Mouse (Mus musculus): Measurements from ENCODE around the gene Rpl4. TPM values are rescaled to one million over a fixed set of nuclear protein-coding genes. Genes with fewer than 3 reads are reported as not detected.
"Not testable (repeated sequence)": the region's sequence is repeated elsewhere in the genome, so short reads cannot be mapped to it uniquely, and the experiment has no call there.

The Rpl4 gene
- polyA plus RNA-seq (2014; fragmentation: Nextera tagmentation; extraction: Ambion mirVana): 628 and 681 TPM in 2 replicates

DNA sequence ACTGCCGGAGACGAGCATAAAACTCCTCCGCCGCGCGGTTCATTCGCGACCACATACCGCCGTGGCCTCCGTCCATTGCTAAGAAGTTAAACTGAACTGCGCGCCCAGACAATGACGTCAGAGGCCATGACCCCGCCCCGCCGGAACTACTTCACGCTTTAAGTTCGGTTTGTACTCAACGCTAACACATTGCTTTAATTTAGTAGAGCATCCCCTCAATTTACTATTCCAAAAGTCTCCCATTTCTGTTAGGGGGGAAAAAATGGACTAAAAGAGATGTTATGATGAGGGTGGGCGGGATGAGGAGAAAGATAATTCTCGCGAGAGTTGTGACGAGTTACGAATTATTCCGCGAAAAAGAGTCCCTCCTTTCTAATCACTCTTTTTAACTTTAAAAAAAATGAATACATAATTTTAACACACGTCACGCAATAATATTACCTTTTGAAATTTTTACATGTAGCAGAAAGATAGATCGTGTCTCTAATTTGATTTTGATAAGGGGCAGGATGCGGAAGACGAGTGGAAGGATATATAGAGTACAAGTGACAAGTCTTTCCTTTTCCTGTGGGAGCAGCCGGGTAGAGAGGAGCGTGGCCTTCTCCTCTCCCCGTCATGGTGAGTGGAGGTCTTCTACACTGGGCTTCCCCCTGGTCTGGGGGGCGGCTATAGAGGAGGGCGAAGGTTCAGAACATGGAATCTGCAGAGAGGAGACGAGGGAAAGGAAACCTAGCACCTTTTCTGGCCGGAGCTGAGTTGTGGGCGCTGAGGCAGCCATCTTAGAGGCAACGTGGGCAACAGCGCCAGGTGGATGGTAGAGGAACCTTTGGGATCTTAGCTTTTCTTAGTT is at the start of gene Rpl4, which contains the start of gene Zwilch:
TSS of gene Rpl4 (plus strand) at position 560 of the 850 bp plus-strand sequence.
TSS of gene Zwilch (minus strand) at position 289 of the 850 bp plus-strand sequence.
- peak within 1 kb of the TSS; percentile 94 for H3K4me2 ChIP-seq (ENCODE audit: low read depth, low read length)
- H3K36me3 ChIP-seq (ENCODE audit: control insufficient read depth, insufficient read depth, low read length): peaks cover 31% of the 10 kb centered on the region
- peak; percentile 87 for ATAC-seq (ENCODE audit: low read depth)
- peak within 1 kb of the TSS; percentile 80 for H3K27ac ChIP-seq (ENCODE audit: low read depth, low read length)
- H3K9me3 ChIP-seq (ENCODE audit: control insufficient read depth, low read length): no peaks in the 10 kb centered on the region
- under 1% methylated on average over 42 of the region's 42 CpGs for WGBS
- no peaks in the 10 kb centered on the region for H3K27me3 ChIP-seq (ENCODE audit: control insufficient read depth, insufficient read depth, low read length)
- peak within 1 kb of the TSS; percentile 59 for H3K9ac ChIP-seq (replicated peaks; ENCODE audit: low read depth, low read length)
- peak within 1 kb of the TSS; percentile 73 for H3K4me3 ChIP-seq (ENCODE audit: low read depth, low read length)
- peaks cover 14% of the 10 kb centered on the region for H3K4me1 ChIP-seq (ENCODE audit: control insufficient read depth, insufficient read depth, low read length)

DNA sequence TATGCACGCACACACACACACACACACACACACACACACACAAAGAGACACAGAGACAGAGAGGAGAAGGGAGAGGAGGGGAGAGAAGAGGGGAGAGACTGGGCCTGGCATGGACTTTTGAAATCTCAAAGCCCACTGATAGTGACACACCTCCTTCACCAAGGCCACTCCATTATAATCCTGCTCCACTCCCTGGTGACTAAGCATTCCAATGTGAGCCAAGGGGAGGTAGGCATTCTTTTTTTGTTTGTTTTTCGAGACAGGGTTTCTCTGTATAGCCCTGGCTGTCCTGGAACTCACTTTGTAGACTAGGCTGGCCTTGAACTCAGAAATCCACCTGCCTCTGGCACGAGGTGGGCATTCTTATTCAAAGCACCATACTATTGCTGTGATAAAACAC is 48.3 kb upstream of the Rpl4 start:
- not testable (repeated sequence) for H3K4me2 ChIP-seq (ENCODE audit: low read depth, low read length); ATAC-seq (ENCODE audit: low read depth)
- 63% methylated on average over 3 of the region's 3 CpGs for WGBS

GRCm38 (mm10) chr9:64125307-64125706 is 47.9 kb upstream of the Rpl4 start:
- H3K4me3 ChIP-seq (ENCODE audit: low read depth, low read length): no peak overlapping the region
- no peaks in the 10 kb centered on the region for H3K36me3 ChIP-seq (ENCODE audit: control insufficient read depth, insufficient read depth, low read length)
- no peak overlapping the region for H3K27ac ChIP-seq (ENCODE audit: low read depth, low read length)
- H3K9ac ChIP-seq (replicated peaks; ENCODE audit: low read depth, low read length): no peak overlapping the region
- H3K4me1 ChIP-seq (ENCODE audit: control insufficient read depth, insufficient read depth, low read length): no peaks in the 10 kb centered on the region
- H3K27me3 ChIP-seq (ENCODE audit: control insufficient read depth, insufficient read depth, low read length): no peaks in the 10 kb centered on the region
- H3K4me2 ChIP-seq (ENCODE audit: low read depth, low read length): no peak overlapping the region
- H3K9me3 ChIP-seq (ENCODE audit: control insufficient read depth, low read length): no peaks in the 10 kb centered on the region
- no peak for ATAC-seq (ENCODE audit: low read depth)
- WGBS: 71% methylated on average over 3 of the region's 3 CpGs

More for the DNA sequence above, 48.3 kb upstream of the Rpl4 start:
- H3K4me3 ChIP-seq (ENCODE audit: low read depth, low read length); H3K4me1 ChIP-seq (ENCODE audit: control insufficient read depth, insufficient read depth, low read length); H3K36me3 ChIP-seq (ENCODE audit: control insufficient read depth, insufficient read depth, low read length); H3K27ac ChIP-seq (ENCODE audit: low read depth, low read length); H3K9me3 ChIP-seq (ENCODE audit: control insufficient read depth, low read length); H3K27me3 ChIP-seq (ENCODE audit: control insufficient read depth, insufficient read depth, low read length); H3K9ac ChIP-seq (replicated peaks; ENCODE audit: low read depth, low read length): not testable (repeated sequence)

DNA sequence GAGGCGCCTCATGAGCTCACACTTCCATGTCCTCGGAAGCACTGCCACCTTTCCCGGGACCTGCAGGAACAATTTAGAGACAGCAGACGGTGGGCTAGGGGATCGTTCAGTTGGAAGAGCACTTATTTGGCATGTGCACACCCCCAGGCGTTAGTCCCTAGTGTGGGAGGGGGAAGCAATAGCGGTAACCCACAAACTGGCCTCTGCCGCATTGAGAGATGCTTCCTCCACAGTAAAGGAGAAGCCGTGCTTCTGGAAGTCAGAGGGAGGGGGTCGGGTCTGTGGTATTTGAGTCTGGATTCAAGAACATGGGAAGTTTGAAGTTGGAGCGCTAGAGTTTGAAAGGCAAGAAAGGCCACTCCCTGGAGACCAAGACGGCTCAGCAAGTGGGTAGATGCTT is 47.1 kb upstream of the Rpl4 start:
- no peaks in the 10 kb centered on the region for H3K27me3 ChIP-seq (ENCODE audit: control insufficient read depth, insufficient read depth, low read length)
- no peak overlapping the region for H3K4me3 ChIP-seq (ENCODE audit: low read depth, low read length)
- H3K36me3 ChIP-seq (ENCODE audit: control insufficient read depth, insufficient read depth, low read length): no peaks in the 10 kb centered on the region
- no peak overlapping the region for H3K4me2 ChIP-seq (ENCODE audit: low read depth, low read length)
- no peaks in the 10 kb centered on the region for H3K9me3 ChIP-seq (ENCODE audit: control insufficient read depth, low read length)
- no peak overlapping the region for H3K9ac ChIP-seq (replicated peaks; ENCODE audit: low read depth, low read length)
- WGBS: 68% methylated on average over 12 of the region's 12 CpGs
- ATAC-seq (ENCODE audit: low read depth): no peak
- no peaks in the 10 kb centered on the region for H3K4me1 ChIP-seq (ENCODE audit: control insufficient read depth, insufficient read depth, low read length)
- H3K27ac ChIP-seq (ENCODE audit: low read depth, low read length): no peak overlapping the region

DNA sequence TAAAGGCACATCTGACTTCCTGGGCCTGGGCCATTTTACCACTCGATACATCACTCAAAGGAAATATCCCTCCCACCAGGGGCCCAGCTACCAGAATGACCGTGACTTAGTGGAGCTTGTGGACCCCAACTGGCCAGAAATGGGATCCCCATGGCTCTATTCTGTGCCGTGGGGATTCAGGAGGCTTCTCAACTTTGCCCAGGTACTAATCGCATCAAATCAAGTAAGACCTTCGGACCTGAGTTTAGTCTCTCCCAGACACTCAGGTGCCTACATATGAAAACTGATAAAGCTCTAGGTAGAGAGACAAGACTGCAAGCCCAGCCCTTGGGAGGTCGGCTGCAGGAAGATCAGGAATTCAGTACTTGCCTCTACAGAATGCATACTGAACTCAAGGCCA is 41.6 kb upstream of the Rpl4 start:
- no peak overlapping the region for H3K4me3 ChIP-seq (ENCODE audit: low read depth, low read length)
- 87% methylated on average over 6 of the region's 6 CpGs for WGBS

DNA sequence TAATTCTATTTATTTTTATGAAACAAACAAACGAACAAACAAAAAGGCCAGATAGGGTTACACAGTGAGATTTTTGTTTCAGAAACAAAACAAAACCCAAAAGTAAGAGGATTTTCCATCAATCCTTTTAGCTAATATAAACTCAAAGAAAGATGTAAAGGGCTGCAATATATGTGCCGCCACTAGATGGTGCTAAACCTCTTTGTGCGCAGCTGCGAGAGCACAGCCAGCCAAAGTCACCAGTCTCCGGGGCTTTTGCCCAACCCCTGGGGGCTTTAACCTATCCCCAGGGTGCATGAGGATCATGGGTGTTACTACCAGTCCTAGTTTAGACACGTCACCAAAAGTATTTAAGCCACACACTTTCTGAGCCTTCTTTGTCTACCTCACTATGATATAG is 34.3 kb upstream of the Rpl4 start:
- H3K4me1 ChIP-seq (ENCODE audit: control insufficient read depth, insufficient read depth, low read length); H3K27me3 ChIP-seq (ENCODE audit: control insufficient read depth, insufficient read depth, low read length); H3K9ac ChIP-seq (replicated peaks; ENCODE audit: low read depth, low read length); H3K4me3 ChIP-seq (ENCODE audit: low read depth, low read length); ATAC-seq (ENCODE audit: low read depth); H3K9me3 ChIP-seq (ENCODE audit: control insufficient read depth, low read length); H3K27ac ChIP-seq (ENCODE audit: low read depth, low read length); H3K36me3 ChIP-seq (ENCODE audit: control insufficient read depth, insufficient read depth, low read length); H3K4me2 ChIP-seq (ENCODE audit: low read depth, low read length): not testable (repeated sequence)
- WGBS: 7% methylated on average over 6 of the region's 6 CpGs

More for the DNA sequence above, 41.6 kb upstream of the Rpl4 start:
- H3K36me3 ChIP-seq (ENCODE audit: control insufficient read depth, insufficient read depth, low read length): no peaks in the 10 kb centered on the region
- H3K27me3 ChIP-seq (ENCODE audit: control insufficient read depth, insufficient read depth, low read length): no peaks in the 10 kb centered on the region
- H3K4me2 ChIP-seq (ENCODE audit: low read depth, low read length): no peak overlapping the region
- H3K9ac ChIP-seq (replicated peaks; ENCODE audit: low read depth, low read length): no peak overlapping the region
- H3K4me1 ChIP-seq (ENCODE audit: control insufficient read depth, insufficient read depth, low read length): no peaks in the 10 kb centered on the region
- no peak overlapping the region for H3K27ac ChIP-seq (ENCODE audit: low read depth, low read length)
- H3K9me3 ChIP-seq (ENCODE audit: control insufficient read depth, low read length): no peaks in the 10 kb centered on the region
- ATAC-seq (ENCODE audit: low read depth): no peak

- Histone ChIP-seq H3K9ac (replicated peaks; ENCODE audit: low read depth, low read length) (no peak overlapping the region), H3K4me2 (ENCODE audit: low read depth, low read length) (no peak overlapping the region), H3K36me3 (ENCODE audit: control insufficient read depth, insufficient read depth, low read length) (no peaks in the 10 kb centered on the region), H3K4me1 (ENCODE audit: control insufficient read depth, insufficient read depth, low read length) (no peaks in the 10 kb centered on the region), H3K9me3 (ENCODE audit: control insufficient read depth, low read length) (no peaks in the 10 kb centered on the region), H3K4me3 (ENCODE audit: low read depth, low read length) (no peak overlapping the region), H3K27ac (ENCODE audit: low read depth, low read length) (no peak overlapping the region), H3K27me3 (ENCODE audit: control insufficient read depth, insufficient read depth, low read length) (no peaks in the 10 kb centered on the region)
- WGBS: 95% methylated on average over 9 of the region's 9 CpGs
- ATAC-seq (ENCODE audit: low read depth): no peak
These were observed 33.3 kb upstream of the Rpl4 start for GRCm38 (mm10) chr9:64139879-64140278.

- WGBS: 96% methylated on average over 1 of the region's 1 CpGs
- H3K4me2 ChIP-seq (ENCODE audit: low read depth, low read length): no peak overlapping the region
These were observed 16.5 kb upstream of the Rpl4 start for GRCm38 (mm10) chr9:64156641-64157040.

DNA sequence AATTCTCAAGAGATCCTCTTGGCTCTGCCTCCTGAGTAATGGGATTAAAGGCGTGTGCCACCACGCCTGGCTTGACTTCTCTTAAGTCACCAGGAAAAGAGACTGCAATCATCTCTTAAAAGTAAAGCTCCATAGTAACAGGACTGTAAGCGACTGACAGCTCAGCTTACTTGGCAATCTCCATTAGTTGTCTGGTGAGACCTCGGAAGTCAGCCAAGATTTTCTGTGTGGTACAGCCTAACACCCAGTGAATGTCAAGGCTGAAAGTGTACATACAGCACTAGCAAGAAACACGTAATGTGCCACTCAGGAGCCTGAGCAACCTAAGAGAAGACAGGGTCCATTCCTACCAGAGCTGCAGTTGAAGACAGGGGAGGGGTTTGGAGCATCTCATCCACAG is 12.7 kb upstream of the Rpl4 start:
- H3K4me1 ChIP-seq (ENCODE audit: control insufficient read depth, insufficient read depth, low read length): no peaks in the 10 kb centered on the region
- no peak overlapping the region for H3K4me2 ChIP-seq (ENCODE audit: low read depth, low read length)
- no peak overlapping the region for H3K4me3 ChIP-seq (ENCODE audit: low read depth, low read length)
- no peak overlapping the region for H3K9ac ChIP-seq (replicated peaks; ENCODE audit: low read depth, low read length)
- 96% methylated on average over 5 of the region's 5 CpGs for WGBS
- no peaks in the 10 kb centered on the region for H3K36me3 ChIP-seq (ENCODE audit: control insufficient read depth, insufficient read depth, low read length)
- H3K27me3 ChIP-seq (ENCODE audit: control insufficient read depth, insufficient read depth, low read length): no peaks in the 10 kb centered on the region
- no peak overlapping the region for H3K27ac ChIP-seq (ENCODE audit: low read depth, low read length)
- no peaks in the 10 kb centered on the region for H3K9me3 ChIP-seq (ENCODE audit: control insufficient read depth, low read length)
- ATAC-seq (ENCODE audit: low read depth): no peak

More at GRCm38 (mm10) chr9:64156641-64157040, 16.5 kb upstream of the Rpl4 start:
- Histone ChIP-seq H3K27me3 (ENCODE audit: control insufficient read depth, insufficient read depth, low read length) (no peaks in the 10 kb centered on the region), H3K36me3 (ENCODE audit: control insufficient read depth, insufficient read depth, low read length) (no peaks in the 10 kb centered on the region), H3K9me3 (ENCODE audit: control insufficient read depth, low read length) (no peaks in the 10 kb centered on the region), H3K27ac (ENCODE audit: low read depth, low read length) (no peak overlapping the region), H3K4me1 (ENCODE audit: control insufficient read depth, insufficient read depth, low read length) (no peaks in the 10 kb centered on the region), H3K4me3 (ENCODE audit: low read depth, low read length) (no peak overlapping the region), H3K9ac (replicated peaks; ENCODE audit: low read depth, low read length) (no peak overlapping the region)
- no peak for ATAC-seq (ENCODE audit: low read depth)
